Mouse (Mus musculus): Measurements from ENCODE around the gene Ptges. TPM values are rescaled to one million over a fixed set of nuclear protein-coding genes. Genes with fewer than 3 reads are reported as not detected.

The Ptges gene
- polyA plus RNA-seq, 1 experiment from 2014 or later: 44.2 TPM

GRCm38 (mm10) chr2:30848184-30848583 is 81.5 kb downstream of the Ptges start:
- Histone ChIP-seq H3K4me1 (replicated peaks; ENCODE audit: insufficient read depth, low read length) (no peaks in the 10 kb centered on the region; the same call in 1 of the 2 replicates), H3K4me3 (replicated peaks; ENCODE audit: low read depth, low read length) (no peak overlapping the region), H3K4me2 (ENCODE audit: low read length) (no peak overlapping the region), H3K9ac (ENCODE audit: low read depth, low read length) (no peak overlapping the region), H3K27me3 (ENCODE audit: insufficient read depth, low read length) (no peaks in the 10 kb centered on the region), H3K36me3 (ENCODE audit: insufficient read depth, low read length) (no peaks in the 10 kb centered on the region), H3K9me3 (replicated peaks; ENCODE audit: low read length) (no peaks in the 10 kb centered on the region), H3K27ac (no peak overlapping the region)
- ATAC-seq (replicated peaks; ENCODE audit: low FRiP score, low read depth): no peak
- TF ChIP-seq CTCF (IDR thresholded peaks at IDR 0.05; ENCODE audit: low read depth): no peak
- no peak for DNase-seq (ENCODE audit: low spot score)
- 54% methylated on average over 8 of the region's 8 CpGs for WGBS

GRCm38 (mm10) chr2:30846723-30847122 is 82.9 kb downstream of the Ptges start:
- Histone ChIP-seq H3K9me3 (replicated peaks; ENCODE audit: low read length) (no peaks in the 10 kb centered on the region), H3K27me3 (ENCODE audit: insufficient read depth, low read length) (no peaks in the 10 kb centered on the region), H3K4me1 (replicated peaks; ENCODE audit: insufficient read depth, low read length) (no peaks in the 10 kb centered on the region; the same call in 1 of the 2 replicates), H3K4me3 (replicated peaks; ENCODE audit: low read depth, low read length) (no peak overlapping the region), H3K27ac (no peak overlapping the region), H3K9ac (ENCODE audit: low read depth, low read length) (no peak overlapping the region), H3K4me2 (ENCODE audit: low read length) (no peak overlapping the region), H3K36me3 (ENCODE audit: insufficient read depth, low read length) (no peaks in the 10 kb centered on the region)
- 28% methylated on average over 6 of the region's 6 CpGs for WGBS
- no peak for ATAC-seq (replicated peaks; ENCODE audit: low FRiP score, low read depth)
- DNase-seq (ENCODE audit: low spot score): no peak
- TF ChIP-seq CTCF (IDR thresholded peaks at IDR 0.05; ENCODE audit: low read depth): no peak

GRCm38 (mm10) chr2:30846236-30846635 is 83.4 kb downstream of the Ptges start:
- Histone ChIP-seq H3K4me3 (replicated peaks; ENCODE audit: low read depth, low read length) (no peak overlapping the region; the same call in 1 of the 2 replicates), H3K4me2 (ENCODE audit: low read length) (peak overlapping the region; percentile 92), H3K9ac (ENCODE audit: low read depth, low read length) (no peak overlapping the region), H3K27ac (no peak overlapping the region), H3K9me3 (replicated peaks; ENCODE audit: low read length) (no peaks in the 10 kb centered on the region), H3K27me3 (ENCODE audit: insufficient read depth, low read length) (no peaks in the 10 kb centered on the region), H3K36me3 (ENCODE audit: insufficient read depth, low read length) (no peaks in the 10 kb centered on the region), H3K4me1 (replicated peaks; ENCODE audit: insufficient read depth, low read length) (no peaks in the 10 kb centered on the region; the same call in 1 of the 2 replicates)
- WGBS: 62% methylated on average over 8 of the region's 8 CpGs
- ATAC-seq (replicated peaks; ENCODE audit: low FRiP score, low read depth) (no peak), DNase-seq (ENCODE audit: low spot score) (no peak)
- TF ChIP-seq CTCF (IDR thresholded peaks at IDR 0.05; ENCODE audit: low read depth): no peak

GRCm38 (mm10) chr2:30845152-30846070 is 84.3 kb downstream of the Ptges start:
- peak; percentile 34 for DNase-seq (ENCODE audit: low spot score)
- Histone ChIP-seq H3K9me3 (replicated peaks; ENCODE audit: low read length) (no peaks in the 10 kb centered on the region), H3K27me3 (ENCODE audit: insufficient read depth, low read length) (no peaks in the 10 kb centered on the region), H3K4me2 (ENCODE audit: low read length) (peak overlapping the region; percentile 92), H3K36me3 (ENCODE audit: insufficient read depth, low read length) (no peaks in the 10 kb centered on the region), H3K9ac (ENCODE audit: low read depth, low read length) (peak overlapping the region; percentile 62), H3K4me1 (replicated peaks; ENCODE audit: insufficient read depth, low read length) (no peaks in the 10 kb centered on the region; the same call in 1 of the 2 replicates), H3K27ac (no peak overlapping the region), H3K4me3 (replicated peaks; ENCODE audit: low read depth, low read length) (peak overlapping the region; percentile 63)
- TF ChIP-seq CTCF (IDR thresholded peaks at IDR 0.05; ENCODE audit: low read depth): 0 out of 2 replicates have a peak, but pooled peaks have one; percentile 2
- under 1% methylated on average over 80 of the region's 80 CpGs for WGBS
- peak; percentile 62 for ATAC-seq (replicated peaks; ENCODE audit: low FRiP score, low read depth)

DNA sequence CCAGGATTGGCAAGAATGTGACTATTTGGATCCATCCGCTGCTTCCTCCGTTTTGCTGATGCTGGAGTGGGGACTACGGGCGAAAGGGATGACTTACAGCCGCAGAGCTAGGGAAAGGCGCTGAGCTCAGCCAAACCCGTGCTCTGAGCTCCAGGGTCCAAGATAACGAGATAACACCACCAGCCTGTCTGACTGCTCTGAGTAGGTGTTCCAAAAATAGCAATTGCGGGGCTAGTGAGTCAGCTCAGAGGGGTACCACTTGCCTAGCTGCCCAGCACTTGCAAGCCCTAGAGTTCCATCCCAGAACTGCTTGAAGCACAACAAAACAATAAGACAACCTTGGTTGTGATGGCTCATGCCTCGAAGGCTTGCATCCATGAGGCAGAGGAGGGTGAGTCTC is 87.0 kb downstream of the Ptges start:
- ATAC-seq (replicated peaks; ENCODE audit: low FRiP score, low read depth): no peak
- 43% methylated on average over 10 of the region's 10 CpGs for WGBS
- Histone ChIP-seq H3K4me2 (ENCODE audit: low read length) (no peak overlapping the region), H3K36me3 (ENCODE audit: insufficient read depth, low read length) (no peaks in the 10 kb centered on the region), H3K4me1 (replicated peaks; ENCODE audit: insufficient read depth, low read length) (no peaks in the 10 kb centered on the region; the same call in 1 of the 2 replicates), H3K27me3 (ENCODE audit: insufficient read depth, low read length) (no peaks in the 10 kb centered on the region), H3K9ac (ENCODE audit: low read depth, low read length) (no peak overlapping the region), H3K4me3 (replicated peaks; ENCODE audit: low read depth, low read length) (no peak overlapping the region), H3K27ac (no peak overlapping the region), H3K9me3 (replicated peaks; ENCODE audit: low read length) (no peaks in the 10 kb centered on the region)
- no peak for TF ChIP-seq CTCF (IDR thresholded peaks at IDR 0.05; ENCODE audit: low read depth)
- no peak for DNase-seq (ENCODE audit: low spot score)

Other genes with a start within 250 kb of the Ptges start
- gene 1700001O22Rik, start 126.2 kb downstream of the Ptges start, polyA plus RNA-seq (2015; fragmentation: Nextera tagmentation; extraction: Ambion mirVana): 4.6 TPM in 2 replicates
- gene Ntmt1, start 122.0 kb downstream of the Ptges start, polyA plus RNA-seq (2015; fragmentation: Nextera tagmentation; extraction: Ambion mirVana): 77.4 and 81.4 TPM in 2 replicates
- gene Asb6, start 99.5 kb downstream of the Ptges start, polyA plus RNA-seq (2015; fragmentation: Nextera tagmentation; extraction: Ambion mirVana): 26.1 and 26.9 TPM in 2 replicates
- gene Prrx2, start 94.9 kb downstream of the Ptges start, polyA plus RNA-seq (2015; fragmentation: Nextera tagmentation; extraction: Ambion mirVana): 5.8 and 6.9 TPM in 2 replicates
- 34.8 and 35.3 TPM in 2 replicates for gene Tor1b, start 23.1 kb upstream of the Ptges start, polyA plus RNA-seq (2015; fragmentation: Nextera tagmentation; extraction: Ambion mirVana)
- gene Tor1a, start 38.1 kb upstream of the Ptges start, polyA plus RNA-seq (2015; fragmentation: Nextera tagmentation; extraction: Ambion mirVana): 69.1 and 70.7 TPM in 2 replicates
- 47.2 and 48.4 TPM in 2 replicates for gene BC005624, start 52.3 kb upstream of the Ptges start, polyA plus RNA-seq (2015; fragmentation: Nextera tagmentation; extraction: Ambion mirVana)
- 12.9 and 15.9 TPM in 2 replicates for gene Usp20, start 52.4 kb upstream of the Ptges start, polyA plus RNA-seq (2015; fragmentation: Nextera tagmentation; extraction: Ambion mirVana)
- 12.3 and 14.0 TPM in 2 replicates for gene Fnbp1, start 212.1 kb upstream of the Ptges start, polyA plus RNA-seq (2015; fragmentation: Nextera tagmentation; extraction: Ambion mirVana)
- gene Gpr107, start 222.5 kb upstream of the Ptges start, polyA plus RNA-seq (2015; fragmentation: Nextera tagmentation; extraction: Ambion mirVana): 30.7 and 32.3 TPM in 2 replicates